Mouse (Mus musculus): ENCODE results near the gene Fbxo17. TPM values are rescaled to one million over a fixed set of nuclear protein-coding genes. Genes with fewer than 3 reads are reported as not detected.

Fbxo17 gene
- polyA plus RNA-seq, 1 experiment: 1.3 TPM

GRCm38 (mm10) chr7:28717726-28718125 is 1.1 kb downstream of the Fbxo17 start:
- H3K27ac ChIP-seq (ENCODE audit: insufficient read depth, low read depth, low read length): no peak overlapping the region
- TF ChIP-seq CTCF (conservative IDR thresholded peaks at IDR 0.05; ENCODE audit: insufficient read depth, insufficient read length, low read depth, low read length) (no peak), POLR2A (IDR thresholded peaks at IDR 0.05; ENCODE audit: low read depth, low read length) (no peak)
- no peaks in the 10 kb centered on the region for H3K36me3 ChIP-seq (ENCODE audit: control insufficient read depth, insufficient read depth, low read length)
- no peak for DNase-seq
- no peaks in the 10 kb centered on the region for H3K27me3 ChIP-seq (replicated peaks; ENCODE audit: control insufficient read depth, insufficient read depth, low read length)
- H3K4me1 ChIP-seq (ENCODE audit: control insufficient read depth, insufficient read depth, low read length): no peaks in the 10 kb centered on the region
- no peak overlapping the region for H3K4me3 ChIP-seq (ENCODE audit: insufficient read depth, low read depth, low read length)
- WGBS: 86% methylated on average over 10 of the region's 10 CpGs

GRCm38 (mm10) chr7:28719159-28719558 is 2.6 kb downstream of the Fbxo17 start:
- H3K27me3 ChIP-seq (replicated peaks; ENCODE audit: control insufficient read depth, insufficient read depth, low read length): no peaks in the 10 kb centered on the region
- WGBS: 37% methylated on average over 4 of the region's 4 CpGs

GRCm38 (mm10) chr7:28719650-28720049 is 3.0 kb downstream of the Fbxo17 start:
- Histone ChIP-seq H3K36me3 (ENCODE audit: control insufficient read depth, insufficient read depth, low read length) (no peaks in the 10 kb centered on the region), H3K4me1 (ENCODE audit: control insufficient read depth, insufficient read depth, low read length) (no peaks in the 10 kb centered on the region), H3K27me3 (replicated peaks; ENCODE audit: control insufficient read depth, insufficient read depth, low read length) (no peaks in the 10 kb centered on the region), H3K4me3 (ENCODE audit: insufficient read depth, low read depth, low read length) (no peak overlapping the region), H3K27ac (ENCODE audit: insufficient read depth, low read depth, low read length) (no peak overlapping the region)
- TF ChIP-seq POLR2A (IDR thresholded peaks at IDR 0.05; ENCODE audit: low read depth, low read length) (no peak), CTCF (conservative IDR thresholded peaks at IDR 0.05; ENCODE audit: insufficient read depth, insufficient read length, low read depth, low read length) (no peak)
- 79% methylated on average over 2 of the region's 2 CpGs for WGBS
- DNase-seq: no peak

More at GRCm38 (mm10) chr7:28719159-28719558, 2.6 kb downstream of the Fbxo17 start:
- H3K4me1 ChIP-seq (ENCODE audit: control insufficient read depth, insufficient read depth, low read length): no peaks in the 10 kb centered on the region
- no peak for DNase-seq
- no peak overlapping the region for H3K4me3 ChIP-seq (ENCODE audit: insufficient read depth, low read depth, low read length)
- TF ChIP-seq POLR2A (IDR thresholded peaks at IDR 0.05; ENCODE audit: low read depth, low read length) (no peak), CTCF (conservative IDR thresholded peaks at IDR 0.05; ENCODE audit: insufficient read depth, insufficient read length, low read depth, low read length) (no peak)
- H3K27ac ChIP-seq (ENCODE audit: insufficient read depth, low read depth, low read length): no peak overlapping the region
- no peaks in the 10 kb centered on the region for H3K36me3 ChIP-seq (ENCODE audit: control insufficient read depth, insufficient read depth, low read length)

GRCm38 (mm10) chr7:28720753-28721537 is 4.3 kb downstream of the Fbxo17 start:
- H3K27me3 ChIP-seq (replicated peaks; ENCODE audit: control insufficient read depth, insufficient read depth, low read length): no peaks in the 10 kb centered on the region
- TF ChIP-seq POLR2A (IDR thresholded peaks at IDR 0.05; ENCODE audit: low read depth, low read length) (no peak), CTCF (conservative IDR thresholded peaks at IDR 0.05; ENCODE audit: insufficient read depth, insufficient read length, low read depth, low read length) (no peak)
- 89% methylated on average over 3 of the region's 3 CpGs for WGBS

GRCm38 (mm10) chr7:28722079-28722478 is 5.5 kb downstream of the Fbxo17 start:
- Histone ChIP-seq H3K27me3 (replicated peaks; ENCODE audit: control insufficient read depth, insufficient read depth, low read length) (no peaks in the 10 kb centered on the region), H3K36me3 (ENCODE audit: control insufficient read depth, insufficient read depth, low read length) (no peaks in the 10 kb centered on the region), H3K4me3 (ENCODE audit: insufficient read depth, low read depth, low read length) (no peak overlapping the region), H3K27ac (ENCODE audit: insufficient read depth, low read depth, low read length) (no peak overlapping the region), H3K4me1 (ENCODE audit: control insufficient read depth, insufficient read depth, low read length) (no peaks in the 10 kb centered on the region)
- no peak for DNase-seq
- WGBS: 94% methylated on average over 7 of the region's 7 CpGs
- TF ChIP-seq POLR2A (IDR thresholded peaks at IDR 0.05; ENCODE audit: low read depth, low read length): no peak
- TF ChIP-seq CTCF (conservative IDR thresholded peaks at IDR 0.05; ENCODE audit: insufficient read depth, insufficient read length, low read depth, low read length): 0 out of 2 replicates have a peak, but pooled peaks have one; percentile 14

More at GRCm38 (mm10) chr7:28720753-28721537, 4.3 kb downstream of the Fbxo17 start:
- Histone ChIP-seq H3K36me3 (ENCODE audit: control insufficient read depth, insufficient read depth, low read length) (no peaks in the 10 kb centered on the region), H3K4me3 (ENCODE audit: insufficient read depth, low read depth, low read length) (no peak overlapping the region), H3K4me1 (ENCODE audit: control insufficient read depth, insufficient read depth, low read length) (no peaks in the 10 kb centered on the region), H3K27ac (ENCODE audit: insufficient read depth, low read depth, low read length) (no peak overlapping the region)
- no peak for DNase-seq

GRCm38 (mm10) chr7:28724613-28725012 is 8.0 kb downstream of the Fbxo17 start:
- H3K27me3 ChIP-seq (replicated peaks; ENCODE audit: control insufficient read depth, insufficient read depth, low read length): no peaks in the 10 kb centered on the region
- TF ChIP-seq CTCF (conservative IDR thresholded peaks at IDR 0.05; ENCODE audit: insufficient read depth, insufficient read length, low read depth, low read length) (no peak), POLR2A (IDR thresholded peaks at IDR 0.05; ENCODE audit: low read depth, low read length) (no peak)
- H3K36me3 ChIP-seq (ENCODE audit: control insufficient read depth, insufficient read depth, low read length): no peaks in the 10 kb centered on the region
- H3K4me1 ChIP-seq (ENCODE audit: control insufficient read depth, insufficient read depth, low read length): no peaks in the 10 kb centered on the region
- no peak overlapping the region for H3K4me3 ChIP-seq (ENCODE audit: insufficient read depth, low read depth, low read length)
- no peak for DNase-seq
- no peak overlapping the region for H3K27ac ChIP-seq (ENCODE audit: insufficient read depth, low read depth, low read length)
- 90% methylated on average over 2 of the region's 2 CpGs for WGBS

GRCm38 (mm10) chr7:28726600-28726999 is 10.0 kb downstream of the Fbxo17 start:
- 8% methylated on average over 14 of the region's 14 CpGs for WGBS
- DNase-seq: peak; percentile 54
- Histone ChIP-seq H3K27ac (ENCODE audit: insufficient read depth, low read depth, low read length) (no peak overlapping the region), H3K4me3 (ENCODE audit: insufficient read depth, low read depth, low read length) (no peak overlapping the region), H3K36me3 (ENCODE audit: control insufficient read depth, insufficient read depth, low read length) (no peaks in the 10 kb centered on the region), H3K4me1 (ENCODE audit: control insufficient read depth, insufficient read depth, low read length) (no peaks in the 10 kb centered on the region), H3K27me3 (replicated peaks; ENCODE audit: control insufficient read depth, insufficient read depth, low read length) (no peaks in the 10 kb centered on the region)
- TF ChIP-seq CTCF (conservative IDR thresholded peaks at IDR 0.05; ENCODE audit: insufficient read depth, insufficient read length, low read depth, low read length) (peak; percentile 78), POLR2A (IDR thresholded peaks at IDR 0.05; ENCODE audit: low read depth, low read length) (no peak)

All from kidney, adult 2 months (tissue).